Mouse (Mus musculus) lung, adult 2 months (tissue): ENCODE results near the gene Gm10024.
"Not testable (repeated sequence)": the region's sequence is repeated elsewhere in the genome, so short reads cannot be mapped to it uniquely, and the experiment has no call there.

Experiments
- CTCF ChIP-seq: fragments of 200-500 bp; IDR thresholded peaks from 2 replicates; pipeline ENCODE4 v1.5.1; 2011; ENCODE audit warnings: mild to moderate bottlenecking, low read length, control low read depth; ENCODE audit not compliant: insufficient read depth
- POLR2A ChIP-seq: fragments of 200-500 bp; IDR thresholded peaks from 2 replicates; pipeline ENCODE4 v1.6.1; 2011; ENCODE audit warnings: low read depth, mild to moderate bottlenecking, control low read depth, low read length, borderline replicate concordance; ENCODE audit errors: extremely low read depth

GRCm38 (mm10) chr10:77750686-77751085 is 39.4 kb downstream of the Gm10024 start:
- not testable (repeated sequence) for TF ChIP-seq CTCF, POLR2A
